Mouse (Mus musculus): ENCODE measurements around the gene Trmt1l. TPM values are rescaled to one million over a fixed set of nuclear protein-coding genes. Genes with fewer than 3 reads are reported as not detected.
"Not testable (repeated sequence)": the region's sequence is repeated elsewhere in the genome, so short reads cannot be mapped to it uniquely, and the experiment has no call there.

Gene Trmt1l
- 64.9 and 66.6 TPM in 2 replicates for total RNA-seq (2017)

GRCm38 (mm10) chr1:151428263-151429221 lies at the start of gene Trmt1l, which contains the start of gene Swt1:
Gene Trmt1l (plus strand): TSS chr1:151428542.
Gene Swt1 (minus strand): TSS chr1:151428455.
- ATAC-seq (ENCODE audit: extremely low read depth, insufficient number of reproducible peaks, low FRiP score, poor library complexity, severe bottlenecking): peak; percentile 99

- ATAC-seq (ENCODE audit: extremely low read depth, insufficient number of reproducible peaks, low FRiP score, poor library complexity, severe bottlenecking): no peak
These were observed 38.3 kb upstream of the Trmt1l start for GRCm38 (mm10) chr1:151390029-151390428.

- no peak for ATAC-seq (ENCODE audit: extremely low read depth, insufficient number of reproducible peaks, low FRiP score, poor library complexity, severe bottlenecking)
These were observed 18.5 kb upstream of the Trmt1l start for GRCm38 (mm10) chr1:151409827-151410226.

- no peak for ATAC-seq (ENCODE audit: extremely low read depth, insufficient number of reproducible peaks, low FRiP score, poor library complexity, severe bottlenecking)
These were observed 6.2 kb upstream of the Trmt1l start for GRCm38 (mm10) chr1:151422178-151422577.

- no peak for ATAC-seq (ENCODE audit: extremely low read depth, insufficient number of reproducible peaks, low FRiP score, poor library complexity, severe bottlenecking)
These were observed 1.3 kb upstream of the Trmt1l start for GRCm38 (mm10) chr1:151426947-151427600.

GRCm38 (mm10) chr1:151427888-151428262 lies 467 bp upstream of the Trmt1l start:
- ATAC-seq (ENCODE audit: extremely low read depth, insufficient number of reproducible peaks, low FRiP score, poor library complexity, severe bottlenecking): no peak

- no peak for ATAC-seq (ENCODE audit: extremely low read depth, insufficient number of reproducible peaks, low FRiP score, poor library complexity, severe bottlenecking)
These were observed 974 bp downstream of the Trmt1l start for GRCm38 (mm10) chr1:151429316-151429715.

GRCm38 (mm10) chr1:151435431-151435830 lies 7.1 kb downstream of the Trmt1l start:
- no peak for ATAC-seq (ENCODE audit: extremely low read depth, insufficient number of reproducible peaks, low FRiP score, poor library complexity, severe bottlenecking)

- ATAC-seq (ENCODE audit: extremely low read depth, insufficient number of reproducible peaks, low FRiP score, poor library complexity, severe bottlenecking): no peak
These were observed 21.5 kb downstream of the Trmt1l start for GRCm38 (mm10) chr1:151449866-151450265.

GRCm38 (mm10) chr1:151450851-151451250 lies 22.5 kb downstream of the Trmt1l start:
- no peak for ATAC-seq (ENCODE audit: extremely low read depth, insufficient number of reproducible peaks, low FRiP score, poor library complexity, severe bottlenecking)

- no peak for ATAC-seq (ENCODE audit: extremely low read depth, insufficient number of reproducible peaks, low FRiP score, poor library complexity, severe bottlenecking)
These were observed 23.6 kb downstream of the Trmt1l start for GRCm38 (mm10) chr1:151451946-151452345.

GRCm38 (mm10) chr1:151457087-151457486 lies 28.7 kb downstream of the Trmt1l start:
- peak; percentile 94 for ATAC-seq (ENCODE audit: extremely low read depth, insufficient number of reproducible peaks, low FRiP score, poor library complexity, severe bottlenecking)

- ATAC-seq (ENCODE audit: extremely low read depth, insufficient number of reproducible peaks, low FRiP score, poor library complexity, severe bottlenecking): no peak
These were observed 32.9 kb downstream of the Trmt1l start for GRCm38 (mm10) chr1:151461265-151461664.

- no peak for ATAC-seq (ENCODE audit: extremely low read depth, insufficient number of reproducible peaks, low FRiP score, poor library complexity, severe bottlenecking)
These were observed 36.6 kb downstream of the Trmt1l start for GRCm38 (mm10) chr1:151464914-151465313.

GRCm38 (mm10) chr1:151466571-151466970 lies 38.2 kb downstream of the Trmt1l start:
- no peak for ATAC-seq (ENCODE audit: extremely low read depth, insufficient number of reproducible peaks, low FRiP score, poor library complexity, severe bottlenecking)

GRCm38 (mm10) chr1:151471429-151471828 lies 43.1 kb downstream of the Trmt1l start:
- no peak for ATAC-seq (ENCODE audit: extremely low read depth, insufficient number of reproducible peaks, low FRiP score, poor library complexity, severe bottlenecking)

GRCm38 (mm10) chr1:151472386-151472785 lies 44.0 kb downstream of the Trmt1l start:
- not testable (repeated sequence) for ATAC-seq (ENCODE audit: extremely low read depth, insufficient number of reproducible peaks, low FRiP score, poor library complexity, severe bottlenecking)

GRCm38 (mm10) chr1:151482497-151482896 lies 54.2 kb downstream of the Trmt1l start:
- no peak for ATAC-seq (ENCODE audit: extremely low read depth, insufficient number of reproducible peaks, low FRiP score, poor library complexity, severe bottlenecking)

GRCm38 (mm10) chr1:151483568-151483967 lies 55.2 kb downstream of the Trmt1l start:
- no peak for ATAC-seq (ENCODE audit: extremely low read depth, insufficient number of reproducible peaks, low FRiP score, poor library complexity, severe bottlenecking)

GRCm38 (mm10) chr1:151484754-151485153 lies 56.4 kb downstream of the Trmt1l start:
- no peak for ATAC-seq (ENCODE audit: extremely low read depth, insufficient number of reproducible peaks, low FRiP score, poor library complexity, severe bottlenecking)

Measured in neutrophil, adult 5-6 weeks (primary cell).